27 mouse cellular contexts compared by ENCODE assay signal in the genomic region with DNA sequence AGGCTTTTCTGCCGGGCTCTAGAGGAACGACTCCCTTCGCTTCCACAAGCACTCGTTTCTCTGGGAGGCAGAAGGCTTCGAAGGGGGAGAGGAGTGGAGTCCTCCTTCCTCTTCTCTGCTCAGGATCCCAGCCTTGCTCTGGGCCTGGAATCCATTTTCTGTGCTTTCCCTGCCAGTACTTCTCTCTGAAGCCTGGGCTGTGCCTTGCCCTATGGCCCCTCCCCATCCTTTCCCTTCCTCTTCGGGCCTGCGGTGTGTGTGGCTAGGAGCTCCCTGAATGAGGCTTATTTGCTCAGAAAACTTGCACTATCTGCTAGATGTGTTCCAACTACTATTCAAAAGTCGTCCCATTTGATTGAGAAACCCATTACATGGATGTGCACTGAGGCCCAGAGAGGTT. TPM values are rescaled to one million over a fixed set of nuclear protein-coding genes. Genes with fewer than 3 reads are reported as not detected.
A peak's percentile ranks its signal among the peaks of the same experiment; 100 is the strongest.
DNase-seq lines count a peak whose midpoint lies in the region; ATAC-seq lines count a peak whose summit lies in the region.
"Had no signal": no experiment of that assay in that cellular context is flagged by ENCODE, and none has a peak within 500 bp of the region (broad histone marks: within the 10 kb centered on the region; RNA-seq: fewer than 3 reads in every experiment).

No protein-coding gene starts in this region.

- H3K4me2 ChIP-seq in heart, embryonic 14.5 days (ENCODE audit: low read length): no peak overlapping the region
- H3K4me2 ChIP-seq in stomach, embryonic 16.5 days (ENCODE audit: low read depth, low read length): peak overlapping the region; percentile 19; the same call in 1 of the 2 replicates
- H3K4me2 ChIP-seq: hindbrain, embryonic 14.5 days; kidney, embryonic 15.5 days; limb, embryonic 13.5 days; liver, embryonic 11.5 days; midbrain, embryonic 13.5 days had no signal

- H3K9ac ChIP-seq in heart, embryonic 14.5 days (ENCODE audit: low read length): peak overlapping the region; percentile 42; the same call in 1 of the 2 replicates
- H3K9ac ChIP-seq in stomach, embryonic 16.5 days (ENCODE audit: low read length): peak overlapping the region; percentile 41
- H3K9ac ChIP-seq: hindbrain, embryonic 14.5 days; kidney, embryonic 15.5 days; limb, embryonic 13.5 days; midbrain, embryonic 13.5 days had no signal

- peaks cover 64 to 75% of the 10 kb centered on the region in 2 experiments for H3K4me1 ChIP-seq in heart, embryonic 14.5 days (ENCODE audit: control insufficient read depth in 2 of 2, insufficient read depth in 2 of 2, low read length in 2 of 2)
- peaks cover 63% of the 10 kb centered on the region for H3K4me1 ChIP-seq in stomach, embryonic 16.5 days (ENCODE audit: control insufficient read depth, insufficient read depth, low read length)
- H3K4me1 ChIP-seq: midbrain, embryonic 13.5 days had no signal

- 0 out of 2 replicates have a peak, but pooled peaks cover 4% of the 10 kb centered on the region for H3K36me3 ChIP-seq in heart, embryonic 14.5 days (ENCODE audit: control insufficient read depth, insufficient read depth, low read length)
- no peaks in the 10 kb centered on the region for H3K36me3 ChIP-seq in stomach, embryonic 16.5 days (ENCODE audit: control insufficient read depth, insufficient read depth, low read length)
- H3K36me3 ChIP-seq: kidney, embryonic 15.5 days; limb, embryonic 13.5 days; midbrain, embryonic 13.5 days had no signal

- H3K9me3 ChIP-seq in heart, embryonic 14.5 days (ENCODE audit: control insufficient read depth, low read length): no peaks in the 10 kb centered on the region
- no peaks in the 10 kb centered on the region for H3K9me3 ChIP-seq in stomach, embryonic 16.5 days (replicated peaks; ENCODE audit: control insufficient read depth, low read length)
- H3K9me3 ChIP-seq: kidney, embryonic 15.5 days; limb, embryonic 13.5 days; megakaryocyte, embryonic 14.5 days; midbrain, embryonic 13.5 days had no signal

- ATAC-seq in heart, embryonic 14.5 days (ENCODE audit: insufficient number of reproducible peaks, insufficient read depth, low FRiP score, low read depth): no peak
- peak; percentile 61 for ATAC-seq in common myeloid progenitor, adult 5-6 weeks (replicated peaks; ENCODE audit: low read depth, poor library complexity, severe bottlenecking)
- ATAC-seq in megakaryocyte, adult 5-6 weeks (ENCODE audit: poor library complexity, severe bottlenecking): peak; percentile 58
- ATAC-seq in stomach, embryonic 16.5 days (ENCODE audit: insufficient read depth, low FRiP score): no peak
- ATAC-seq: CD4-positive, CD25-positive, alpha-beta regulatory T cell, adult 4 months; forebrain, embryonic 14.5 days; intestine, postnatal 0 days; midbrain, embryonic 13.5 days had no signal

- no peak for DNase-seq in heart, postnatal 36 days
- DNase-seq in layer of hippocampus, adult 9-11 months: no peak
- DNase-seq in kidney, adult 11 months: no peak
- DNase-seq: adrenal gland, postnatal 25 days; cerebellum, adult 2 months; cerebellum, postnatal 14 days; gastrocnemius, postnatal 25 days; kidney, postnatal 25 days; right cerebral cortex, postnatal 25 days; thymus, postnatal 14 days had no signal

- H3K27ac ChIP-seq in heart, embryonic 14.5 days (replicated peaks in 1 of 2; ENCODE audit: control insufficient read depth in 1 of 2, insufficient read depth in 1 of 2, low read depth in 2 of 2, low read length in 2 of 2): no peak overlapping the region
- H3K27ac ChIP-seq in stomach, embryonic 16.5 days (ENCODE audit: low read length): peak overlapping the region; percentile 87
- H3K27ac ChIP-seq: hindbrain, embryonic 14.5 days; kidney, embryonic 15.5 days; limb, embryonic 13.5 days; midbrain, embryonic 13.5 days had no signal

- WGBS in heart, embryonic 14.5 days: 81% methylated on average over 8 of the region's 8 CpGs
- 64% methylated on average over 8 of the region's 8 CpGs for WGBS in stomach, embryonic 16.5 days

- intact Hi-C loops in heart, postnatal 36 days (cut with DNase I): no loop called here

- H3K4me3 ChIP-seq in heart, embryonic 14.5 days (ENCODE audit: control insufficient read depth in 1 of 2, insufficient read depth in 1 of 2, low read depth in 1 of 2, low read length in 2 of 2): no peak overlapping the region
- H3K4me3 ChIP-seq in stomach, embryonic 16.5 days (replicated peaks; ENCODE audit: low read length): no peak overlapping the region
- H3K4me3 ChIP-seq: kidney, embryonic 15.5 days; limb, embryonic 13.5 days; midbrain, embryonic 13.5 days had no signal

- H3K27me3 ChIP-seq in heart, embryonic 14.5 days (ENCODE audit: control insufficient read depth, insufficient read depth, low read length): no peaks in the 10 kb centered on the region
- H3K27me3 ChIP-seq in stomach, embryonic 16.5 days (ENCODE audit: control insufficient read depth, insufficient read depth, low read length): no peaks in the 10 kb centered on the region

RNA-seq across cellular contexts. Expression of gene Krt80, which starts 2.5 kb away (rescaled TPM):
- 6.9 and 8.0 TPM in 2 replicates for polyA plus RNA-seq in heart, embryonic 14.5 days (2014; fragmentation: Nextera tagmentation; extraction: Ambion mirVana)
- 1 to 10 TPM; 2.0 to 2.1 TPM for total RNA-seq in heart, postnatal 36 days (2021)
- total RNA-seq in common myeloid progenitor, adult 5-6 weeks (2017): 1.5 and 1.7 TPM in 2 replicates
- total RNA-seq in megakaryocyte, adult 5-6 weeks (2015): 44.3 and 45.8 TPM in 2 replicates
- 31.7 and 37.8 TPM in 2 replicates for total RNA-seq in megakaryocyte, adult 5-6 weeks (2017)
- 37.4 and 64.5 TPM in 2 replicates for polyA plus RNA-seq in stomach, embryonic 16.5 days (2015; fragmentation: Nextera tagmentation; extraction: Ambion mirVana)
- polyA plus RNA-seq: embryonic facial prominence, embryonic 11.5 days; forebrain, embryonic 14.5 days; liver, embryonic 11.5 days; neural tube, embryonic 11.5 days had no signal

RNA-seq across cellular contexts. Expression of gene Krt7, which starts 43.3 kb away (rescaled TPM):
- polyA plus RNA-seq in heart, embryonic 14.5 days (2014; fragmentation: Nextera tagmentation; extraction: Ambion mirVana): 10.0 and 13.7 TPM in 2 replicates
- 1 to 10 TPM; 2.1 to 2.9 TPM for total RNA-seq in heart, postnatal 36 days (2021)
- total RNA-seq in common myeloid progenitor, adult 5-6 weeks (2017): 0.96 and 4.9 TPM in 2 replicates
- 0.85 and 1.1 TPM in 2 replicates for total RNA-seq in megakaryocyte, adult 5-6 weeks (2015)
- total RNA-seq in megakaryocyte, adult 5-6 weeks (2017): 1.5 and 2.8 TPM in 2 replicates
- 378 and 523 TPM in 2 replicates for polyA plus RNA-seq in stomach, embryonic 16.5 days (2015; fragmentation: Nextera tagmentation; extraction: Ambion mirVana)
- total RNA-seq: gastrocnemius, postnatal 25 days; layer of hippocampus, adult 18-20 months; layer of hippocampus, postnatal 14 days had no signal

Comparison
In these comparisons a context has a peak if more than half of its experiments do, and no peak if none do; other contexts are left out.
1. ATAC-seq: peak in common myeloid progenitor, adult 5-6 weeks (single experiment) and megakaryocyte, adult 5-6 weeks (single experiment); none in heart, embryonic 14.5 days (single experiment) and stomach, embryonic 16.5 days (single experiment).
2. RNA of gene Krt80, which starts 2.5 kb away (total RNA-seq): 31.7 to 45.8 TPM in megakaryocyte, adult 5-6 weeks; 2.0 to 2.1 TPM in heart, postnatal 36 days and 1.5 to 1.7 TPM in common myeloid progenitor, adult 5-6 weeks; every median in the first group is over 10 times any median in the second.